In genomic region chr10:69366877-69367387, GRCm38 (mm10) we compare ENCODE assay signal across 11 mouse cellular contexts. TPM values are rescaled to one million over a fixed set of nuclear protein-coding genes. Genes with fewer than 3 reads are reported as not detected.
DNase-seq lines count a peak whose midpoint lies in the region; ATAC-seq and TF ChIP-seq lines count a peak whose summit lies in the region.
"Had no signal": no experiment of that assay in that cellular context is flagged by ENCODE, and none has a peak within 500 bp of the region (broad histone marks: within the 10 kb centered on the region; RNA-seq: fewer than 3 reads in every experiment).

No protein-coding gene starts in this region.

- 88% methylated on average over 13 of the region's 13 CpGs for WGBS in forebrain, embryonic 14.5 days
- WGBS in forebrain, embryonic 13.5 days: 90% methylated on average over 13 of the region's 13 CpGs
- WGBS in liver, embryonic 14.5 days (ENCODE audit: insufficient replicate concordance): 72% methylated on average over 13 of the region's 13 CpGs
- 71% methylated on average over 13 of the region's 13 CpGs for WGBS in liver, embryonic 11.5 days
- WGBS in kidney, embryonic 16.5 days: 82% methylated on average over 13 of the region's 13 CpGs

- no peak for TF ChIP-seq EP300 in liver, embryonic 14.5 days (IDR thresholded peaks at IDR 0.05; ENCODE audit: low read depth)

- no peak overlapping the region for H3K4me3 ChIP-seq in forebrain, embryonic 14.5 days (ENCODE audit: low read depth, low read length)
- no peak overlapping the region for H3K4me3 ChIP-seq in forebrain, embryonic 13.5 days
- H3K4me3 ChIP-seq in liver, embryonic 14.5 days (ENCODE audit: insufficient read depth in 1 of 2, low read depth in 2 of 2, low read length in 2 of 2): no peak overlapping the region
- no peak overlapping the region for H3K4me3 ChIP-seq in liver, embryonic 11.5 days (ENCODE audit: low read depth, low read length)
- H3K4me3 ChIP-seq in ES-E14 (ENCODE audit: insufficient read depth in 1 of 2, low read depth in 1 of 2, low read length in 2 of 2, poor library complexity in 1 of 2, severe bottlenecking in 1 of 2): no peak overlapping the region
- H3K4me3 ChIP-seq in kidney, embryonic 16.5 days (ENCODE audit: low read length): no peak overlapping the region
- H3K4me3 ChIP-seq: embryonic facial prominence, embryonic 15.5 days had no signal

- H3K9ac ChIP-seq in forebrain, embryonic 14.5 days (ENCODE audit: low read length): no peak overlapping the region
- no peak overlapping the region for H3K9ac ChIP-seq in forebrain, embryonic 13.5 days
- H3K9ac ChIP-seq in liver, embryonic 14.5 days (replicated peaks): no peak overlapping the region
- H3K9ac ChIP-seq in liver, embryonic 11.5 days (ENCODE audit: low read depth, low read length): no peak overlapping the region
- no peak overlapping the region for H3K9ac ChIP-seq in ES-E14 (ENCODE audit: insufficient read depth, low read depth, low read length, poor library complexity, severe bottlenecking)
- no peak overlapping the region for H3K9ac ChIP-seq in kidney, embryonic 16.5 days (replicated peaks; ENCODE audit: low read length)
- H3K9ac ChIP-seq: embryonic facial prominence, embryonic 15.5 days had no signal

- ATAC-seq in forebrain, embryonic 14.5 days: no peak
- ATAC-seq in forebrain, embryonic 13.5 days: no peak
- no peak for ATAC-seq in liver, embryonic 14.5 days (ENCODE audit: insufficient read depth)
- no peak for ATAC-seq in liver, embryonic 11.5 days (replicated peaks; ENCODE audit: low FRiP score)
- ATAC-seq in granulocyte monocyte progenitor cell, adult 5-6 weeks (replicated peaks; ENCODE audit: poor library complexity, severe bottlenecking): peak; percentile 44; the same call in 1 of the 2 replicates
- no peak for ATAC-seq in kidney, embryonic 16.5 days (ENCODE audit: low FRiP score, low TSS enrichment)

- no peaks in the 10 kb centered on the region for H3K36me3 ChIP-seq in forebrain, embryonic 14.5 days (ENCODE audit: control insufficient read depth, insufficient read depth, low read length)
- H3K36me3 ChIP-seq in forebrain, embryonic 13.5 days (ENCODE audit: poor library complexity, severe bottlenecking): no peaks in the 10 kb centered on the region
- H3K36me3 ChIP-seq in liver, embryonic 14.5 days (replicated peaks; ENCODE audit: control insufficient read depth, insufficient read depth, low read depth): no peaks in the 10 kb centered on the region
- no peaks in the 10 kb centered on the region for H3K36me3 ChIP-seq in liver, embryonic 11.5 days (ENCODE audit: control insufficient read depth, insufficient read depth, low read length)
- no peaks in the 10 kb centered on the region for H3K36me3 ChIP-seq in ES-E14 (ENCODE audit: control insufficient read depth, insufficient read depth, low read length, poor library complexity, severe bottlenecking)
- H3K36me3 ChIP-seq in kidney, embryonic 16.5 days (ENCODE audit: insufficient read depth, low read length): no peaks in the 10 kb centered on the region
- H3K36me3 ChIP-seq: embryonic facial prominence, embryonic 15.5 days had no signal

- in situ Hi-C loops in ES-E14 (cut with MboI; ENCODE audit: low sequenced_read_pairs in 2 of 2, unreplicated experiment in 2 of 2): no loop called here

- H3K4me2 ChIP-seq in forebrain, embryonic 14.5 days (ENCODE audit: low read length): no peak overlapping the region
- no peak overlapping the region for H3K4me2 ChIP-seq in forebrain, embryonic 13.5 days
- H3K4me2 ChIP-seq in liver, embryonic 14.5 days (ENCODE audit: low read depth): no peak overlapping the region
- H3K4me2 ChIP-seq in liver, embryonic 11.5 days: no peak overlapping the region
- H3K4me2 ChIP-seq in kidney, embryonic 16.5 days (replicated peaks; ENCODE audit: low read depth, low read length): no peak overlapping the region
- H3K4me2 ChIP-seq: embryonic facial prominence, embryonic 15.5 days had no signal

- DNase-seq in forebrain, embryonic 14.5 days (ENCODE audit: low spot score): peak; percentile 55
- no peak for DNase-seq in liver, embryonic 14.5 days (ENCODE audit: low read depth in 3 of 3, low spot score in 3 of 3)
- no peak for DNase-seq in liver, embryonic 11.5 days (ENCODE audit: low spot score)
- DNase-seq in ES-E14 (ENCODE audit: low read depth, low spot score): peak; percentile 54
- no peak for DNase-seq in spleen, adult 12 weeks (ENCODE audit: low spot score)
- DNase-seq: layer of hippocampus, adult 9-11 months; lung, postnatal 4 days had no signal

- H3K27ac ChIP-seq in forebrain, embryonic 14.5 days (ENCODE audit: low read depth, low read length): no peak overlapping the region
- no peak overlapping the region for H3K27ac ChIP-seq in forebrain, embryonic 13.5 days
- no peak overlapping the region for H3K27ac ChIP-seq in liver, embryonic 14.5 days
- no peak overlapping the region for H3K27ac ChIP-seq in liver, embryonic 11.5 days (ENCODE audit: low read depth, low read length)
- H3K27ac ChIP-seq in ES-E14 (ENCODE audit: insufficient read depth, low read depth, low read length, poor library complexity, severe bottlenecking): no peak overlapping the region
- no peak overlapping the region for H3K27ac ChIP-seq in kidney, embryonic 16.5 days (ENCODE audit: low read length)
- H3K27ac ChIP-seq: embryonic facial prominence, embryonic 15.5 days had no signal

- peak; percentile 70 for TF ChIP-seq CTCF in liver, embryonic 14.5 days (IDR thresholded peaks at IDR 0.05; ENCODE audit: low read depth)

- H3K4me1 ChIP-seq in forebrain, embryonic 14.5 days (ENCODE audit: control insufficient read depth, insufficient read depth, low read length): no peaks in the 10 kb centered on the region
- H3K4me1 ChIP-seq in forebrain, embryonic 13.5 days: no peaks in the 10 kb centered on the region
- no peaks in the 10 kb centered on the region for H3K4me1 ChIP-seq in liver, embryonic 14.5 days (replicated peaks; ENCODE audit: control insufficient read depth in 2 of 2, insufficient read depth in 2 of 2, low read length in 1 of 2)
- H3K4me1 ChIP-seq in liver, embryonic 11.5 days (replicated peaks; ENCODE audit: control insufficient read depth, insufficient read depth, low read length): no peaks in the 10 kb centered on the region
- peaks cover 2 to 4% of the 10 kb centered on the region in 2 experiments; a peak in 3 of 4 replicates for H3K4me1 ChIP-seq in ES-E14 (ENCODE audit: control insufficient read depth in 2 of 2, insufficient read depth in 2 of 2, low read length in 2 of 2, poor library complexity in 1 of 2)
- H3K4me1 ChIP-seq in kidney, embryonic 16.5 days (ENCODE audit: insufficient read depth, low read length): no peaks in the 10 kb centered on the region
- H3K4me1 ChIP-seq: embryonic facial prominence, embryonic 15.5 days had no signal

- no peaks in the 10 kb centered on the region for H3K27me3 ChIP-seq in forebrain, embryonic 14.5 days (replicated peaks; ENCODE audit: control insufficient read depth, insufficient read depth, low read length)
- no peaks in the 10 kb centered on the region for H3K27me3 ChIP-seq in forebrain, embryonic 13.5 days
- no peaks in the 10 kb centered on the region for H3K27me3 ChIP-seq in liver, embryonic 14.5 days (ENCODE audit: control insufficient read depth, insufficient read depth, low read length)
- H3K27me3 ChIP-seq in liver, embryonic 11.5 days (replicated peaks; ENCODE audit: control insufficient read depth, insufficient read depth, low read length): no peaks in the 10 kb centered on the region
- H3K27me3 ChIP-seq in kidney, embryonic 16.5 days (ENCODE audit: insufficient read depth, low read length): no peaks in the 10 kb centered on the region
- H3K27me3 ChIP-seq: embryonic facial prominence, embryonic 15.5 days had no signal

- H3K9me3 ChIP-seq in forebrain, embryonic 14.5 days (replicated peaks; ENCODE audit: control insufficient read depth, low read length): no peaks in the 10 kb centered on the region
- H3K9me3 ChIP-seq in forebrain, embryonic 13.5 days (replicated peaks): no peaks in the 10 kb centered on the region; the same call in 1 of the 2 replicates
- no peaks in the 10 kb centered on the region for H3K9me3 ChIP-seq in liver, embryonic 14.5 days (ENCODE audit: control insufficient read depth, low read length)
- no peaks in the 10 kb centered on the region for H3K9me3 ChIP-seq in liver, embryonic 11.5 days (ENCODE audit: control insufficient read depth, low read length)
- H3K9me3 ChIP-seq in ES-E14 (ENCODE audit: control insufficient read depth, insufficient read depth, low read depth, low read length): no peaks in the 10 kb centered on the region
- H3K9me3 ChIP-seq in kidney, embryonic 16.5 days (ENCODE audit: low read length): no peaks in the 10 kb centered on the region
- H3K9me3 ChIP-seq: embryonic facial prominence, embryonic 15.5 days had no signal

TF ChIP-seq in ES-E14, 5 proteins besides CTCF, POLR2A, EP300 and RAD21 (continues in another document):
- TF ChIP-seq ZC3H11A (IDR thresholded peaks at IDR 0.05; ENCODE audit: borderline replicate concordance, low read depth, low read length) (no peak), HCFC1 (IDR thresholded peaks at IDR 0.05; ENCODE audit: borderline replicate concordance, insufficient read depth, low read length) (no peak), MAFK (IDR thresholded peaks at IDR 0.05; ENCODE audit: insufficient read depth, low read depth, low read length) (no peak)

RNA-seq across cellular contexts. Expression of gene Cdk1, which starts 14.2 kb away (rescaled TPM):
- polyA plus RNA-seq in forebrain, embryonic 14.5 days (2014; fragmentation: Nextera tagmentation; extraction: Ambion mirVana): 209 and 304 TPM in 2 replicates
- polyA plus RNA-seq in forebrain, embryonic 13.5 days (2015; fragmentation: Nextera tagmentation; extraction: Ambion mirVana): 365 and 378 TPM in 2 replicates
- polyA plus RNA-seq in liver, embryonic 14.5 days (2012; rRNA removed): 140 and 273 TPM in 2 replicates
- polyA plus RNA-seq in liver, embryonic 14.5 days (2014; fragmentation: Nextera tagmentation; extraction: Ambion mirVana): 353 and 360 TPM in 2 replicates
- 441 and 474 TPM in 2 replicates for polyA plus RNA-seq in liver, embryonic 11.5 days (2014; fragmentation: Nextera tagmentation; extraction: Ambion mirVana)
- 191 and 351 TPM in 2 replicates for total RNA-seq in ES-E14 (2012; rRNA removed)
- 82.5 and 104 TPM in 2 replicates for total RNA-seq in granulocyte monocyte progenitor cell, adult 5-6 weeks (2014; fragmentation: Nextera tagmentation)
- total RNA-seq in granulocyte monocyte progenitor cell, adult 5-6 weeks (2017): 302 and 371 TPM in 2 replicates
- 466 and 531 TPM in 2 replicates for polyA plus RNA-seq in kidney, embryonic 16.5 days (2015; fragmentation: Nextera tagmentation; extraction: Ambion mirVana)

RNA-seq across cellular contexts. Expression of gene Ank3, which starts 31.6 kb away (rescaled TPM):
- polyA plus RNA-seq in forebrain, embryonic 14.5 days (2014; fragmentation: Nextera tagmentation; extraction: Ambion mirVana): 60.0 and 84.2 TPM in 2 replicates
- 63.5 and 70.9 TPM in 2 replicates for polyA plus RNA-seq in forebrain, embryonic 13.5 days (2015; fragmentation: Nextera tagmentation; extraction: Ambion mirVana)
- polyA plus RNA-seq in liver, embryonic 14.5 days (2012; rRNA removed): 2.0 and 3.1 TPM in 2 replicates
- 5.3 and 5.7 TPM in 2 replicates for polyA plus RNA-seq in liver, embryonic 14.5 days (2014; fragmentation: Nextera tagmentation; extraction: Ambion mirVana)
- polyA plus RNA-seq in liver, embryonic 11.5 days (2014; fragmentation: Nextera tagmentation; extraction: Ambion mirVana): 13.4 and 16.1 TPM in 2 replicates
- total RNA-seq in ES-E14 (2012; rRNA removed): 6.5 and 14.0 TPM in 2 replicates
- not detected in 2 replicates for total RNA-seq in granulocyte monocyte progenitor cell, adult 5-6 weeks (2014; fragmentation: Nextera tagmentation)
- 0.05 and 0.39 TPM in 2 replicates for total RNA-seq in granulocyte monocyte progenitor cell, adult 5-6 weeks (2017)
- polyA plus RNA-seq in kidney, embryonic 16.5 days (2015; fragmentation: Nextera tagmentation; extraction: Ambion mirVana): 47.6 and 53.8 TPM in 2 replicates

Comparison
In these comparisons a context has a peak if more than half of its experiments do, and no peak if none do; other contexts are left out.
1. DNase-seq: peak in forebrain, embryonic 14.5 days (single experiment) and ES-E14 (single experiment); none in liver, embryonic 14.5 days (0 of 3), liver, embryonic 11.5 days (single experiment) and spleen, adult 12 weeks (single experiment).